ENCODE assay signal across 8 mouse cellular contexts in the genomic region with DNA sequence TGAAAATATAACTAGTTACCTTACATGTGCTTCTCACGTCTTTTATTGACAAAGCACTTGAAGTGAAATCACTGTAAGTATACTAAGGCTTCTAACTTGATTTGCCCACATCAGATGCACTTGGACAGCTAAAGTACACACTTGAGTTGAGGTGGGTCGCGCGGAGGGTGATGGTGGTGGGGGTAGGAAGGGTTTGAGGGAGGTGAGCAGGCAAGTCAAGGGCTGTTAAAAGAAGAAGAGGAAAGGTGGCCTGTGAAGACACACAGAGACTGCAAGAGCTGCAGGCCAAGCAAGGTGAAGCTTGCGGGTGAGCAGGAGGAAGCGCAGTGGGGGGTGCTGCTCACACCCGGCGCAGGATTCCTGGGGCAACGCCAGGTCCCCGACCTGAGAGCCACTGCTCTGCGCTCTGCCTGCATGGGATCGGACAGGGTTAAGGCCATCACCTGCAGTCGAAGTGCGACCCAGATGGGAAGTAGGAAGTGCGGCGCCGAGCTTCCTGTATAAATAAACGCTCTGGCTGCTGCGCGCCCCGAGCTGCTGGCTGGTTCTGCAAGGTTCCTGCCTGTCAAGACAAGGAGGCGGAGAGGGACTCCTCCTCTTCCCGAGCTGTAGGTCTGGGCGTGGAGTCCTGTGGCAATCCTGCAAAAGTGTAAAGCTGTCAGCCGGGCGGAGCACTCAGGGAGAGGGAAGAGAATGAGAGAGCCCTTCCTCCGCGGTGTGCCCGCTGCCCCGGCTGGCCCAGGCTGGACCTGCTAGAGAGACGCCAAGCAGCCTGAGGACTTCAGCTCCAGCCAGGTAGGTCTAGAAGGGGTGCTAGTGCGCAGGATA.
DNase-seq lines count a peak whose midpoint lies in the region; ATAC-seq lines count a peak whose summit lies in the region.

No protein-coding gene starts in this region.

- H3K36me3 ChIP-seq in limb, embryonic 11.5 days (ENCODE audit: control insufficient read depth, insufficient read depth, low read length): no peaks in the 10 kb centered on the region
- H3K36me3 ChIP-seq in midbrain, embryonic 11.5 days (ENCODE audit: control insufficient read depth, insufficient read depth, low read length): no peaks in the 10 kb centered on the region

- DNase-seq in adrenal gland, postnatal 10 days: peak; percentile 76
- DNase-seq in embryo, embryonic 9.5 days (ENCODE audit: extremely low spot score): peak; percentile 63
- DNase-seq in heart, adult 18-20 months: peak; percentile 83 to 91
- peak; percentile 72 for DNase-seq in kidney, adult 18-20 months
- DNase-seq in limb, embryonic 11.5 days (ENCODE audit: low spot score): peak; percentile 72
- DNase-seq in midbrain, embryonic 11.5 days (ENCODE audit: low spot score, missing footprints): peak; percentile 94
- DNase-seq in skeletal muscle tissue, adult 2 months (ENCODE audit: low read depth, low spot score): peak; percentile 77
- DNase-seq in c-Kit-positive CD71-positive TER-119-positive erythroid progenitor cells, embryonic 14.5 days (ENCODE audit: low spot score): no peak

- H3K4me1 ChIP-seq in limb, embryonic 11.5 days (ENCODE audit: control insufficient read depth, insufficient read depth, low read length): no peaks in the 10 kb centered on the region
- H3K4me1 ChIP-seq in midbrain, embryonic 11.5 days (ENCODE audit: control insufficient read depth, insufficient read depth, low read length): peaks cover 7% of the 10 kb centered on the region; the same call in 1 of the 2 replicates

- peak overlapping the region; percentile 32 for H3K4me3 ChIP-seq in limb, embryonic 11.5 days (ENCODE audit: low read depth, low read length)
- H3K4me3 ChIP-seq in midbrain, embryonic 11.5 days (ENCODE audit: low read depth, low read length): peak overlapping the region; percentile 49

- H3K27ac ChIP-seq in limb, embryonic 11.5 days (replicated peaks; ENCODE audit: low read depth, low read length): no peak overlapping the region
- no peak overlapping the region for H3K27ac ChIP-seq in midbrain, embryonic 11.5 days (ENCODE audit: low read depth, low read length)

- no peaks in the 10 kb centered on the region for H3K9me3 ChIP-seq in limb, embryonic 11.5 days (ENCODE audit: control insufficient read depth, low read length)
- H3K9me3 ChIP-seq in midbrain, embryonic 11.5 days (ENCODE audit: control insufficient read depth, low read length): no peaks in the 10 kb centered on the region

- H3K27me3 ChIP-seq in limb, embryonic 11.5 days (ENCODE audit: control insufficient read depth, insufficient read depth, low read length): peaks cover 10% of the 10 kb centered on the region
- peaks cover 18% of the 10 kb centered on the region for H3K27me3 ChIP-seq in midbrain, embryonic 11.5 days (ENCODE audit: control insufficient read depth, insufficient read depth, low read length)

- ATAC-seq in limb, embryonic 11.5 days (ENCODE audit: insufficient number of reproducible peaks, low FRiP score, low TSS enrichment, low read depth): 0 out of 2 replicates have a peak, but pooled peaks have one; percentile 39
- 0 out of 2 replicates have a peak, but pooled peaks have one; percentile 33 for ATAC-seq in midbrain, embryonic 11.5 days (ENCODE audit: low FRiP score)

- 5% methylated on average over 32 of the region's 32 CpGs for WGBS in limb, embryonic 11.5 days
- 9% methylated on average over 32 of the region's 32 CpGs for WGBS in midbrain, embryonic 11.5 days

- peak overlapping the region; percentile 63; the same call in 1 of the 2 replicates for H3K9ac ChIP-seq in limb, embryonic 11.5 days (ENCODE audit: low read length)
- H3K9ac ChIP-seq in midbrain, embryonic 11.5 days (ENCODE audit: low read length): peak overlapping the region; percentile 67

- peak overlapping the region; percentile 62 for H3K4me2 ChIP-seq in limb, embryonic 11.5 days (ENCODE audit: low read depth, severe bottlenecking)
- H3K4me2 ChIP-seq in midbrain, embryonic 11.5 days: peak overlapping the region; percentile 86
